ENCODE assay signal across 8 mouse cellular contexts in genomic region chr9:113932100-113932470, GRCm38 (mm10). TPM values are rescaled to one million over a fixed set of nuclear protein-coding genes. Genes with fewer than 3 reads are reported as not detected.
DNase-seq lines count a peak whose midpoint lies in the region; ATAC-seq and TF ChIP-seq lines count a peak whose summit lies in the region.

No protein-coding gene starts in this region.

- H3K4me3 ChIP-seq in cerebellum, adult 2 months (replicated peaks; ENCODE audit: insufficient read depth, low read depth, low read length), result peak overlapping the region; percentile 74
- H3K4me3 ChIP-seq in forebrain, embryonic 14.5 days (ENCODE audit: low read depth, low read length), result peak overlapping the region; percentile 94
- H3K4me3 ChIP-seq in lung, postnatal 0 days (ENCODE audit: low read depth, low read length), result peak overlapping the region; percentile 91
- peak overlapping the region; percentile 97 for H3K4me3 ChIP-seq in stomach, embryonic 16.5 days (replicated peaks; ENCODE audit: low read length)

- 2% methylated on average over 8 of the region's 8 CpGs for WGBS in cerebellum, adult 2 months
- WGBS in forebrain, embryonic 14.5 days, result under 1% methylated on average over 8 of the region's 8 CpGs
- WGBS in lung, postnatal 0 days, result 0% methylated on average over 8 of the region's 8 CpGs
- 0% methylated on average over 8 of the region's 8 CpGs for WGBS in stomach, embryonic 16.5 days

- peak overlapping the region; percentile 93 for H3K9ac ChIP-seq in forebrain, embryonic 14.5 days (ENCODE audit: low read length)
- H3K9ac ChIP-seq in lung, postnatal 0 days (replicated peaks; ENCODE audit: low read depth), result peak overlapping the region; percentile 88
- H3K9ac ChIP-seq in stomach, embryonic 16.5 days (ENCODE audit: low read length), result peak overlapping the region; percentile 98

- no peaks in the 10 kb centered on the region for H3K36me3 ChIP-seq in forebrain, embryonic 14.5 days (ENCODE audit: control insufficient read depth, insufficient read depth, low read length)
- H3K36me3 ChIP-seq in lung, postnatal 0 days (ENCODE audit: insufficient read depth, low read length), result no peaks in the 10 kb centered on the region
- H3K36me3 ChIP-seq in stomach, embryonic 16.5 days (ENCODE audit: control insufficient read depth, insufficient read depth, low read length), result no peaks in the 10 kb centered on the region

- no peak for TF ChIP-seq CTCF in cerebellum, adult 2 months (IDR thresholded peaks at IDR 0.05; ENCODE audit: borderline replicate concordance, insufficient read depth, low read depth, low read length)
- no peak for TF ChIP-seq CTCF in lung, postnatal 0 days (IDR thresholded peaks at IDR 0.05)

- H3K27me3 ChIP-seq in cerebellum, adult 2 months (ENCODE audit: control insufficient read depth, insufficient read depth, low read length), result no peaks in the 10 kb centered on the region
- no peaks in the 10 kb centered on the region for H3K27me3 ChIP-seq in forebrain, embryonic 14.5 days (replicated peaks; ENCODE audit: control insufficient read depth, insufficient read depth, low read length)
- no peaks in the 10 kb centered on the region for H3K27me3 ChIP-seq in lung, postnatal 0 days (replicated peaks; ENCODE audit: insufficient read depth, low read length)
- H3K27me3 ChIP-seq in stomach, embryonic 16.5 days (ENCODE audit: control insufficient read depth, insufficient read depth, low read length), result no peaks in the 10 kb centered on the region

- H3K9me3 ChIP-seq in forebrain, embryonic 14.5 days (replicated peaks; ENCODE audit: control insufficient read depth, low read length), result no peaks in the 10 kb centered on the region
- H3K9me3 ChIP-seq in lung, postnatal 0 days (ENCODE audit: low read length), result no peaks in the 10 kb centered on the region
- no peaks in the 10 kb centered on the region for H3K9me3 ChIP-seq in stomach, embryonic 16.5 days (replicated peaks; ENCODE audit: control insufficient read depth, low read length)

- DNase-seq in cerebellum, adult 2 months, result no peak
- no peak for DNase-seq in cerebellum, adult 9-11 months
- DNase-seq in R1 (ENCODE audit: low read depth, low spot score), result peak; percentile 31
- DNase-seq in forebrain, embryonic 14.5 days (ENCODE audit: low spot score), result peak; percentile 24
- DNase-seq in hindlimb bud, embryonic 11.5 days (ENCODE audit: extremely low spot score, low read depth, low spot score), result peak; percentile 8
- DNase-seq in lung, postnatal 0 days (ENCODE audit: low spot score), result peak; percentile 67
- DNase-seq in MN1 (ENCODE audit: low spot score), result no peak

- TF ChIP-seq EP300 in lung, postnatal 0 days (IDR thresholded peaks at IDR 0.05), result no peak

- TF ChIP-seq POLR2A in cerebellum, adult 2 months (IDR thresholded peaks at IDR 0.05; ENCODE audit: borderline replicate concordance, insufficient read depth, low read length), result no peak

- peak overlapping the region; percentile 91 for H3K4me2 ChIP-seq in forebrain, embryonic 14.5 days (ENCODE audit: low read length)
- peak overlapping the region; percentile 95 for H3K4me2 ChIP-seq in lung, postnatal 0 days (replicated peaks; ENCODE audit: low read depth, low read length)
- peak overlapping the region; percentile 78 for H3K4me2 ChIP-seq in stomach, embryonic 16.5 days (ENCODE audit: low read depth, low read length)

- no peak overlapping the region for H3K27ac ChIP-seq in cerebellum, adult 2 months (ENCODE audit: insufficient read depth, low read length)
- peak overlapping the region; percentile 84; the same call in 1 of the 2 replicates for H3K27ac ChIP-seq in forebrain, embryonic 14.5 days (ENCODE audit: low read depth, low read length)
- peak overlapping the region; percentile 95 for H3K27ac ChIP-seq in lung, postnatal 0 days (ENCODE audit: low read length)
- peak overlapping the region; percentile 92 for H3K27ac ChIP-seq in stomach, embryonic 16.5 days (ENCODE audit: low read length)

- H3K4me1 ChIP-seq in cerebellum, adult 2 months (ENCODE audit: control insufficient read depth, insufficient read depth, low read length), result no peaks in the 10 kb centered on the region; the same call in 1 of the 2 replicates
- peaks cover 15% of the 10 kb centered on the region for H3K4me1 ChIP-seq in forebrain, embryonic 14.5 days (ENCODE audit: control insufficient read depth, insufficient read depth, low read length)
- H3K4me1 ChIP-seq in lung, postnatal 0 days (ENCODE audit: insufficient read depth, low read depth, low read length), result peaks cover 9% of the 10 kb centered on the region
- peaks cover 25% of the 10 kb centered on the region for H3K4me1 ChIP-seq in stomach, embryonic 16.5 days (ENCODE audit: control insufficient read depth, insufficient read depth, low read length)

- no peak for ATAC-seq in forebrain, embryonic 14.5 days
- ATAC-seq in lung, postnatal 0 days, result no peak
- no peak for ATAC-seq in stomach, embryonic 16.5 days (ENCODE audit: insufficient read depth, low FRiP score)

RNA-seq across cellular contexts. Expression of gene Ubp1, which starts 1.4 kb away (rescaled TPM):
- 116 and 118 TPM in 2 replicates for polyA plus RNA-seq in cerebellum, adult 2 months (2012; rRNA removed)
- 30.5 and 30.7 TPM in 2 replicates for polyA plus RNA-seq in forebrain, embryonic 14.5 days (2014; fragmentation: Nextera tagmentation; extraction: Ambion mirVana)
- polyA plus RNA-seq in lung, postnatal 0 days (2015; fragmentation: Nextera tagmentation; extraction: Ambion mirVana), result 18.9 and 20.5 TPM in 2 replicates
- polyA plus RNA-seq in stomach, embryonic 16.5 days (2015; fragmentation: Nextera tagmentation; extraction: Ambion mirVana), result 22.7 and 25.2 TPM in 2 replicates

Comparison
In these comparisons a context has a peak if more than half of its experiments do, and no peak if none do; other contexts are left out.
1. DNase-seq: peak in R1 (single experiment), forebrain, embryonic 14.5 days (single experiment), hindlimb bud, embryonic 11.5 days (single experiment) and lung, postnatal 0 days (single experiment); none in cerebellum, adult 2 months (0 of 2), cerebellum, adult 9-11 months (single experiment) and MN1 (single experiment).
2. Peak in every context shown above with its lines, with median percentiles within 50 percentile points of each other: H3K4me3 ChIP-seq, H3K4me2 ChIP-seq and H3K9ac ChIP-seq.